Mouse (Mus musculus) adrenal gland, adult 2 months (tissue): ENCODE data around the gene Hoxb4. TPM values are rescaled to one million over a fixed set of nuclear protein-coding genes. Genes with fewer than 3 reads are reported as not detected.

Source experiments
- DNase-seq: peaks from one replicate; pipeline ENCODE4 v3.0.0; 2021
- polyA plus RNA-seq: library from polyadenylated mRNA; depleted of rRNA; stranded (reverse); fragments of >200 nt; gene quantifications from 2 replicates; pipeline ENCODE4 v1.2.3, GENCODE M21; 2012
- total RNA-seq, 2 experiments: library from RNA; stranded (reverse); gene quantifications; 2 replicates each; pipeline ENCODE4 v1.2.3; 2021

Gene Hoxb4
- total and polyA plus RNA-seq, 3 experiments = 16.7 to 30.0 (median 21.8) TPM

GRCm38 (mm10) chr11:96333241-96334001, 15.4 kb downstream of the Hoxb4 start:
- peak; percentile 36 for DNase-seq

DNA sequence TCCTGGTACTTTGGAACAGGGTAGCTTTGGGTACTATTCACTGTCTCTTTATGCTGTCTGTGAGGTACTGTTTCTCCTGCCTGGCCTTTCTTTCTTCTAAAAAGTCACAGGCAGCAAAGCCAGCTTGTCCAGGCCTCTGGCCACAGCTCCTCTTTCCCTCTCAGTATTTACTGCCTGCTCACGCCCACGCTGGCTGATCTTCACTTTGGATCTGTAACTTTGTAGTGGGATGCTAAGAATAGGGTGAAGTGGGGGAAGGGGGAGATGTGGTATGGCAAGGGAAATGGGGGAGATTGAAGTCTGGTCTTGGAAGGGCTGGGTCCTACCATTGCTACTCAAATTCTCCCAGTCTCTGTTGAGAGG, 15.9 kb downstream of the Hoxb4 start:
- DNase-seq = peak; percentile 15

DNA sequence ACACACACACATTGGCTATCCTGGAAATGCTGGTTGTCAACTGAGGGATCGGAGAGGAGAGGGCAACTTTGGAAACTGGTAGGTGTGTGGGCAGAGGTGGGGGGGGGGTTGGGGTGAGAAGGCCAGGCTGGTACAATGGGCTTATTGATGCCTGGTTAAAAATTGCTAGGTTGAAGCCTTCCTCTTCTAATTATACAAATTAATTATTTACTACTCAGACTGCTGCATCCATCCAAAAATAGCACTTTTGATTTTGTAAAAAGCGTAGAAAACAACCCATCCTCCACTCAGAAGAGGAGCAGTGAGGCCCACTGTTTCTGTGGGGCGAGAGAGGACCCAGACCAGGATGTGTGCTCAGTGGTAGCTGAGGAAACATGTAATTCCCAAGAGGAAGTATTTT, 16.9 kb downstream of the Hoxb4 start:
- DNase-seq = no peak

DNA sequence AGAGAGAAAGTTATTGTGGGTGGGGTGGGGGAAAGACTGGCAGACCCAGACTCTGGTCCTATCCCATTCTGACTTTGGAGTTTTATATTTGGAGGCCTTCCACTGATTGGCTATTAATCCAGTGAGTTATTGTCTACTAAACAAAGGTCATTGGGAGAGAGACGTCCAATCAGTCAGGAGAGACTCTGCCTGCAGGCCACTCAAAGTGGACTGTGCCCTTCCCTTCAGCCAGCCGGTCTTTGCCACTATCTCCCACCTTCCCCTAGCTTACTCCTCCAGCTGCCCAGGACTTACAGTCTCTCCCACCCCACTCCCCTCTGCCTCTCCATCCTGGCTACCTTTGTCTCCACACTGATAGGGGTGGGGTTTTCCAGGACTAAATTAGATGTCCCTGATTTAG, 18.5 kb downstream of the Hoxb4 start:
- DNase-seq = peak; percentile 76

- DNase-seq = peak; percentile 52
These were observed 19.0 kb downstream of the Hoxb4 start for GRCm38 (mm10) chr11:96337026-96337425.

- DNase-seq = peak; percentile 48
These were observed 21.1 kb downstream of the Hoxb4 start for GRCm38 (mm10) chr11:96338957-96339855.

DNA sequence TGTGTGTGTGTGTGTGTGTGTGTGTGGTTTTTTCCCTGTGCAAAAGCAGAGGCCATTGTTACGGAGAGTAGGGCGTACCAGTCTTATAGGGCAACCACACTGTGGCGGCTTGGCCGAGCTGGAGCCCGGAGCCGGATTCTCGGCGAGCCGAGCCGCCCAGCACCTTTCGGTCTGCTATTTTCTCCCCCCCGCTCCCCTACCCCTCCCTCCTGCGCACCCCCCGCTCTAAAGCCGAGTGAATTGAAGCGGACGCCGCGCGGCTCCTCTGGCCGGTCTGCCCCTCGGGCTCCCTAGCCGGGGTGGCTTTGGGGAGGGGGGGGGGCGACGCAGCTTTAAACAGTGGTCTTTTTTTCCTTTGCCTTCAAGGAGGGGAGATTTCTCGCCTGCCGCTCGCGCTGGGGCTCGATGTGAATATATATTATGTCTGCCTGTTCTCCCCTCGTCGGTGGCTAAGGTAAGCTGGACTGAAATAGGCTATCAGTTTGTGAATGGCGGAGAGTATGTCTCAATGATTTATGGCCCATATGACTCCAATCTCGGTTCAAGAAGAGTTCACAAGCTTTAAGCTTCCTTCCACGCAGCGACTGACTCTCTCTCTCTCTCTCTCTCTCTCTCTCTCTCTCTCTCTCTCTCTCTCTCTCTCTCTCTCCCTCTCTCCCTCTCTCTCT, 22.8 kb downstream of the Hoxb4 start:
- peak; percentile 75 for DNase-seq

GRCm38 (mm10) chr11:96341701-96342575, 23.9 kb downstream of the Hoxb4 start:
- DNase-seq = peak; percentile 83

DNA sequence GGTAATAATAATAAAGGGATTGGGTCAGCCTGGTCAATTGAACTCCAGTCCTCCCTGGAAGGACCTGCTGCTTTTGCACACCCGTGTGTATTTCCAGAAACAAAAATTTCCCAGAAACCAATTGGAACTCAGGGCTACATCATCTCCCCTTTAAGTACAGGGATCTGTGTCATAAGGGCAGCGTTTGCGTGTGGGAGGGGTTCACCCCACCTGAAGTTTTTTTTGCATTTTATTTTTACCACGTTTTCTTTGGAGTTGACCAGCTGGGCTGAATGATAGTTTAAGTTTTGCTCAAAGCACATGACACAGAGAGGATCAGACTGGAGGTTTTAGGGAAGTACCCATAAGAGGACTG, 24.5 kb downstream of the Hoxb4 start:
- DNase-seq = peak; percentile 61

DNA sequence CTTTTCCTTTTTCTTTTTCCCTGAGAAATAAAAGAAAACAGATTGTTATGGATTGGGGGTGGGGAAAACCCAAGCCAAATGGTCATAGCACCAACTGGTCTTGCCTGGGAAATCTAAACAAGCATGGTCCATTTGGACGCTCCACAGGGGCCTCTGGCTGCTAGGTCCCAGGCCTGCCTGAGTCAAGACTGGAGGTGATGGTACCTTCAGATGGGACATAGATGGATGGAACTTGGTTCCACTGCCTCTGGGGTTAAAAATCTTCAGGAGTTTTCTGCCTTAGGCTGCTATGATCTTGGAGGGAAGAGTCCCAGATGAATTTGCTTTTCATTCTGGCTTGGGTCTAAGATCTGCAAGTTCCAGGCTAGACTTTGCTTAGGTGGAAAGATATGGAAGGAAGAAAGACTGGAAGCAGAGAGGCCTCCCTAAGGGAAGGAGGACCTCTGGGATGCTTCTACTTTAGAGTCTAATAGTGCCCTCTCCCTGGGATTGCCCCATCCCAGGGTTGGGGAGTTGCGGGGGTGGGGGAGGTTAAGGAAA, 25.2 kb downstream of the Hoxb4 start:
- peak; percentile 55 for DNase-seq

GRCm38 (mm10) chr11:96344061-96344877, 26.2 kb downstream of the Hoxb4 start:
- peak; percentile 80 for DNase-seq

DNA sequence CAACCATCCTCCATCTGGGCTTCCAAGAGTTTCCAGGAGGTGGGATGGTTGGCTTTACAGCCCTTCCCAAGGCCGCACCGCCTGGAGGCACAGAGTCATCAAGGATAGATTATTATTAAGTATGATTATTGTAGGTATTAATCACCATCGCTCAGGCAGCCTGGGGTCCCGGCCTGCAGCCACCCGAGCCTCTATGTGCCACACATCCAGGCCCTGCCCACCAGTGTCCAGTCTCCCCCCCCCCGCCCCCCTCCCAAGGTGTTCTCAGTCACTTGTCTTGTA, 26.8 kb downstream of the Hoxb4 start:
- DNase-seq = peak; percentile 71

DNA sequence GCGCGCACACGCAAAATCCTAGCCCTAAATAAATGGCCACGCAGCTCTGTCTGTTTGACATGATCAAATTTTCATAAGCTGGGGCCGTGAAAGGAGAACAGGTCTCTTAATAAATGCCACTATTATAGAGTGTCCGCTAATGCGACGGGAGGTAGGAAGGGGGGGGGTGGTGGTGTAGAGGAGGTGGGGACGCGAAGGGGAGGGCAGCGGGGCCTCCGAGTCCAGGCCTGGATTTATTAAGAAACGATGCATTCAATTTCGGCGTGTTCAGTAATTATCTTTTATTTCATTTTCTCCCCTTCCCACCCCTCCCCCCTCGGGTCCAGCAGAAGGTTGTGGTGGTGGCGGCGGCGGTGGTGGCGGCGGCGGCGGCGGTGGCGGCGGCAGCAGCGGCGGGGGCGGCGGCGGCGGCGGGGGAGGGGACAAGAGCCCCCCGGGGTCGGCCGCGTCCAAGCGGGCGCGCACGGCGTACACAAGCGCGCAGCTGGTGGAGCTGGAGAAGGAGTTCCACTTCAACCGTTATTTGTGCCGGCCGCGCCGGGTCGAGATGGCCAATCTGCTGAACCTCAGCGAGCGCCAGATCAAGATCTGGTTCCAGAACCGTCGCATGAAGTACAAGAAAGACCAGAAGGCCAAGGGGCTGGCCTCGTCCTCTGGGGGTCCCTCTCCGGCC, 27.3 kb downstream of the Hoxb4 start:
- DNase-seq = no peak

DNA sequence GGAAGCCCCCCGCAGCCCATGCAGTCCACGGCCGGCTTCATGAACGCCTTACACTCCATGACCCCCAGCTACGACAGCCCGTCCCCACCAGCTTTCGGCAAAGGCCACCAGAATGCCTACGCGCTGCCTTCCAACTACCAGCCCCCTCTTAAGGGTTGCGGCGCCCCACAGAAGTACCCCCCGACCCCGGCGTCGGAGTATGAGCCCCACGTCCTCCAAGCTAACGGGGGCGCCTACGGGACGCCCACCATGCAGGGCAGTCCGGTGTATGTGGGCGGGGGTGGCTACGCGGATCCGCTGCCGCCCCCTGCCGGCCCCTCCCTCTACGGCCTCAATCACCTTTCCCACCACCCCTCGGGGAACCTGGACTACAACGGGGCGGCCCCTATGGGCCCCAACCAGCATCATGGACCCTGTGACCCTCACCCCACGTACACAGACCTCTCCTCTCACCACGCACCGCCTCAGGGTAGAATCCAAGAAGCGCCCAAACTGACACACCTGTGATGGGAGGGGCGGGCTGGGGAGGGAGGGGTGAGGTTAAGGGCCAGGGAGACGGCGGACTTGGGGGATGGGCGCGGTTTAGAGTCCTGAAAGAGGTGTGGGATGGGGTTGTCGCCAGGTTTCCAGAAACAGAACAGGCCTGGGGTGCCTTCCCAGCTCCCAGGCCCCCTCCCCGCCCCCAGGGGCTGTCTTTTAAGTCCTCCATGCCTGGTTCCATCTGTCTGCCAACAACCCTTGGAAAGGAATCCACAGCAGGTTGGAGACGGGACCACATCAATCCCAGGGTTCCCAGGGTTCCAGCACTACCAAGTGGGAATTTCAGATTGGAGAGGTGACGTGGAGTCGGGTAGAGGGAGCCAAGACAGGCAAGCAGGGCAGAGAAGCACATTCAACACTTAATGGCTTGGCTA, 28.1 kb downstream of the Hoxb4 start:
- peak; percentile 72 for DNase-seq

- no peak for DNase-seq
These were observed 29.0 kb downstream of the Hoxb4 start for GRCm38 (mm10) chr11:96346916-96347520.

GRCm38 (mm10) chr11:96347717-96348116, 29.6 kb downstream of the Hoxb4 start:
- DNase-seq = no peak

DNA sequence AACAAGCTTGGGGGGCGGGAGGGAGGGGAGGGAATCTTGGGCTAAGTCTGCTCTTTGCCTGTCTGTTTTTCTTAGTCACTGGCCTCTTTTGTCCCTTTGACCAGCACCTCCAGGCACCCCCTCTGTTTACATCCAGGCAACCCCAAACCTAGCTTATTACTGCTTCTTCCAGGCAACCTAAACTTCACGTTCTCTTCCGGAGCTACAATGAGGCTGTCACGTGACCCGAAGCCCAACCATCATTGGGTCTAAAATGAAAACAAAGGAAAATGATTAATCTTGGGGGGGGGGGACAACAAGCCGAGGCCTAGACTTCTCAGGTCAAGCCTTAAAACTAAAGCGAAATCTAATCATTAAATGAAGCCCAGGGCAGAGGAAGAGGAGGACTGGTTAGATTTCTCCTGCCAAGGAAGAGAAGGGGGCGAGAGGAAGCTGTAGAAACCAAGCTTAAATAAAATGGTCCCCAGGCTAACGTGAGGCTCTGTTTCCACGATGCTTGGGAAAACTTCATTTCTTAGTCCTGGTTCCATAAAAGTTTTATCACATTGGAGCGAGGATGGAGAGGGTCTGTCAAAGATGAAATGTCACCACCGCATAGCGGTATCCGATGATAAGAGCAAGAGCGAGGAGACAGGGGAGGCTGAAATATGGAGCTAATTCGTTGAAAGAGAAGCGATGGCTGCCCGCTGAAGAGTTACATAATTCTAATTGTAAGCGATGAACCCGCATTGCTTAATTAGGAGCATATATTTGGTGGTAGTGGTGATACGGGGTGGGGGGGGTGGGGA, 30.3 kb downstream of the Hoxb4 start:
- DNase-seq = peak; percentile 77

GRCm38 (mm10) chr11:96348988-96349387, 30.9 kb downstream of the Hoxb4 start:
- peak; percentile 21 for DNase-seq
